Mouse (Mus musculus): Measurements from ENCODE around the gene Gna15. TPM values are rescaled to one million over a fixed set of nuclear protein-coding genes. Genes with fewer than 3 reads are reported as not detected.

Gene Gna15
- total RNA-seq, 2 experiments from 2014 or later, result 0.73 to 0.76 TPM

DNA sequence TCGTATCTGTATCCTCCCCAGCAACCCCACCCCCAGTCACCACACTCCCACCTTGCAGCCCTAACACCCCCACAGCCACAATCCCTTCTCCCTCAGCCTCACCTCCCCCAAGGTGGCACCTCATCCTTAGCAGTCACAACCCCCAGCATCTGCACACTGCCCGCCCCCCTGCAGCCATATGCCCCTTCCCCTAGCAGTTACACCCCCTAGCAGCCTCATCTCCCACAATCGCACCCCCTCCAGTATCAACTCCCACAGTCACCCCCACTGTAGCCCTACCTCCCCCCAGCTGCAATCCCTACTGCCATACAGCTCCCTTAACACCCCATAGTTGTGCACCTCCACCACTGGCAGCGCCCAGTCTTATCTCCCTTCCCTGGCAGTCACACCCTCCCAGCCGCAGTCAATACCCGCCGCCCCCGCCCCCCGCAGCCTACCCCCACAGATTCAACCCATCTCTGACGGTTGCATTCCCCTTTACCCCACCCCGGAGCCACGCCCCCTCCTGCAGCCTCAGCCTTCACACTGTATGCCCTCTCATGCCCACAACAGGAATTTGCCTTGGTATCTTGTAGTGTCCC is 67.0 kb downstream of the Gna15 start:
- intact Hi-C loops (cut with DNase I), result no loop called here
- DNase-seq, result no peak

GRCm38 (mm10) chr10:81455181-81455895 is 68.7 kb downstream of the Gna15 start, which contains the start of gene Nfic:
Gene Nfic, minus strand, starts transcription at chr10:81455635.
- DNase-seq, result no peak
- intact Hi-C loops (cut with DNase I), result no loop called here

- intact Hi-C loops (cut with DNase I), result no loop called here
- DNase-seq, result no peak
These were observed 69.9 kb downstream of the Gna15 start for GRCm38 (mm10) chr10:81454106-81454505.

GRCm38 (mm10) chr10:81452947-81453288 is 71.1 kb downstream of the Gna15 start:
- intact Hi-C loops (cut with DNase I), result no loop called here
- DNase-seq, result no peak

Small RNA genes lying within 50 kb of the gene (microRNA-seq; reads per million reads assigned to microRNA genes)
- 0 reads per million in 2 experiments for gene Gm25595

Other genes starting within 250 kb of the Gna15 start
- gene Tjp3, start 232.6 kb downstream of the Gna15 start, total RNA-seq (2021), result under 1 TPM; 0.14 to 0.34 TPM
- gene Pip5k1c, start 231.3 kb downstream of the Gna15 start, total RNA-seq (2021), result 10 to 100 TPM; 34.8 to 36.7 TPM
- gene Cactin, start 203.1 kb downstream of the Gna15 start, total RNA-seq (2021), result 10 to 100 TPM; 15.6 to 17.8 TPM
- gene Tbxa2r, start 195.5 kb downstream of the Gna15 start, total RNA-seq (2021), result 1 to 10 TPM; 5.3 to 7.9 TPM
- 1 to 10 TPM; 5.2 to 5.5 TPM for gene Gipc3, start 181.0 kb downstream of the Gna15 start, total RNA-seq (2021)
- gene Hmg20b, start 173.7 kb downstream of the Gna15 start, total RNA-seq (2021), result 10 to 100 TPM; 74.0 to 82.9 TPM
- 10 to 100 TPM; 11.7 to 14.3 TPM for gene Mfsd12, start 166.7 kb downstream of the Gna15 start, total RNA-seq (2021)
- 1 to 10 TPM; 1.2 to 1.3 TPM for gene 4930404N11Rik, start 158.4 kb downstream of the Gna15 start, total RNA-seq (2021)
- 10 to 100 TPM; 30.5 to 32.7 TPM for gene Fzr1, start 145.7 kb downstream of the Gna15 start, total RNA-seq (2021)
- gene Dohh, start 139.8 kb downstream of the Gna15 start, total RNA-seq (2021), result 10 to 100 TPM; 47.6 to 55.3 TPM
- under 1 TPM; 0.51 to 0.84 TPM for gene Gm48551, start 139.8 kb downstream of the Gna15 start, total RNA-seq (2021)
- gene Gm48552, start 135.2 kb downstream of the Gna15 start, total RNA-seq (2021), result under 1 TPM; 0.65 to 0.83 TPM
- 1 to 10 TPM; 1.9 to 2.0 TPM for gene Smim24, start 131.2 kb downstream of the Gna15 start, total RNA-seq (2021)
- 100 to 1,000 TPM; 133 TPM for gene Nfic, start 68.6 kb downstream of the Gna15 start, total RNA-seq (2021)
- under 1 TPM; 0.15 to 0.19 TPM for gene Celf5, start 41.5 kb downstream of the Gna15 start, total RNA-seq (2021)
- gene Ncln, start 27.8 kb downstream of the Gna15 start, total RNA-seq (2021), result 10 to 100 TPM; 55.4 to 62.0 TPM
- 1 to 10 TPM in 1 of 2 experiments, under 1 TPM in 1; 0.96 to 1.2 TPM for gene S1pr4, start 24.1 kb downstream of the Gna15 start, total RNA-seq (2021)
- 10 to 100 TPM; 50.6 to 51.6 TPM for gene Gna11, start 21.0 kb upstream of the Gna15 start, total RNA-seq (2021)
- gene Aes, start 35.3 kb upstream of the Gna15 start, total RNA-seq (2021), result 100 to 1,000 TPM; 900 to 948 TPM
- gene Tle2, start 50.3 kb upstream of the Gna15 start, total RNA-seq (2021), result 10 to 100 TPM in 1 of 2 experiments, 1 to 10 TPM in 1; 9.4 to 11.2 TPM
- gene Tle6, start 76.8 kb upstream of the Gna15 start, total RNA-seq (2021), result 10 to 100 TPM in 1 of 2 experiments, 1 to 10 TPM in 1; 8.0 to 10.2 TPM
- gene BC025920, start 82.0 kb upstream of the Gna15 start, total RNA-seq (2021), result 1 to 10 TPM; 1.8 to 2.2 TPM
- 10 to 100 TPM; 10.7 to 11.0 TPM for gene Sirt6, start 103.6 kb upstream of the Gna15 start, total RNA-seq (2021)
- gene Ankrd24, start 104.3 kb upstream of the Gna15 start, total RNA-seq (2021), result 10 to 100 TPM in 1 of 2 experiments, 1 to 10 TPM in 1; 9.4 to 10.9 TPM
- gene Gm10778, start 124.8 kb upstream of the Gna15 start, total RNA-seq (2021), result 1 to 10 TPM; 2.6 to 2.7 TPM
- gene Zfp433, start 180.6 kb upstream of the Gna15 start, total RNA-seq (2021), result 1 to 10 TPM; 4.8 to 5.4 TPM
- 1 to 10 TPM; 2.1 to 2.4 TPM for gene Gm3055, start 246.9 kb upstream of the Gna15 start, total RNA-seq (2021)

Measured in heart, postnatal 14 days (tissue).